Mouse (Mus musculus): ENCODE data around the gene Cep57l1.
A peak's percentile ranks its signal among the peaks of the same experiment; 100 is the strongest.

DNA sequence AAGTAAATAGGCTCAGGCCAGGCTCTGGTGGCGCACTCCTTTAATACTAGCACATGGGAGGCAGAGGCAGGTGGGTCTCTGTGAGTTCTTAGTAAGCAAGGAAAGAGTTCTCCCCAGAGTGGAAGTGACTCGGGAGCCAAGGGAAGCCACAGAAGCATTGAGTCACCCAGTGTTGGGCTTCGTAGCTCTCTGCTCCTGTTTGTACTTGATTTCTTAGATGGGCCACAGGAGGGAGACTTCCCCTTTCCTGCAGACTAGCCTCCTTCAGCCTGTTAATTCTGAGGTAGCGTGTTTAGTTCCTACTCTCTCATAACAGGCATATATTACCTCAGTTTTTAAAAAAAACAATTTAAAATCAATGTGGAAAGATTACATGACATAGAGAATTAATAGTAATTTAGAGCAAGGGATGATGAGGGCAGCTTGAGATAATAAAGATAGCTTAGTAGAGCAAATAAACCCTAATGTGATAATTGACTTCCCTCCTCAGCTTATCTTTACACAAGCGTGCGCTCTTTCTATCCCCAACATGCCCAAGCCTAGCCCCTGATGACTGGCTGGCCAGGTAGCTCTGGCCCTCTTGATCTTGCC lies 16.9 kb upstream of the Cep57l1 start:
- TF ChIP-seq CTCF (IDR thresholded peaks at IDR 0.05; ENCODE audit: low read depth) (peak; percentile 42), EP300 (optimal IDR thresholded peaks at IDR 0.05) (no peak)
